Mouse (Mus musculus) neural tube, embryonic 14.5 days (tissue): Measurements from ENCODE around the gene Vps52. TPM values are rescaled to one million over a fixed set of nuclear protein-coding genes. Genes with fewer than 3 reads are reported as not detected.

Experiments used
- ATAC-seq: fragments of 200-750 bp; cut with Nextera tagmentation; 2 replicates; pipeline ENCODE4 v1.8.0; 2017; ENCODE audit warnings: low read depth, mild to moderate bottlenecking, moderate TSS enrichment, moderate library complexity
- H3K27ac ChIP-seq: fragments of 300-500 bp; sonication (generic); 2 replicates; pipeline ENCODE4 v1.5.1; 2014; ENCODE audit warnings: low read depth, mild to moderate bottlenecking, control low read depth, low read length, moderate library complexity, mixed read lengths
- H3K27me3 ChIP-seq: fragments of 300-500 bp; sonication (generic); 2 replicates; pipeline ENCODE4 v1.6.1; 2014; ENCODE audit warnings: low read length; ENCODE audit not compliant: control insufficient read depth, insufficient read depth
- H3K36me3 ChIP-seq: fragments of 300-500 bp; sonication (generic); 2 replicates; pipeline ENCODE4 v1.6.1; 2014; ENCODE audit warnings: low read length, mixed read lengths; ENCODE audit not compliant: control insufficient read depth, insufficient read depth
- H3K4me1 ChIP-seq: fragments of 300-500 bp; sonication (generic); 2 replicates; pipeline ENCODE4 v1.6.1; 2014; ENCODE audit warnings: low read length; ENCODE audit not compliant: control insufficient read depth, insufficient read depth
- H3K4me2 ChIP-seq: fragments of 300-500 bp; sonication (generic); 2 replicates; pipeline ENCODE4 v1.6.1; 2014; ENCODE audit warnings: mild to moderate bottlenecking, low read depth, low read length, control low read depth
- H3K4me3 ChIP-seq: fragments of 300-500 bp; sonication (generic); 2 replicates; pipeline ENCODE4 v1.5.1; 2014; ENCODE audit warnings: low read depth, low read length, control low read depth, mixed read lengths
- H3K9ac ChIP-seq: fragments of 300-500 bp; sonication (generic); replicated peaks from 2 replicates; pipeline ENCODE4 v1.6.1; 2014; ENCODE audit warnings: low read depth, mild to moderate bottlenecking, control low read depth, low read length, mixed read lengths
- H3K9me3 ChIP-seq: fragments of 300-500 bp; sonication (generic); 2 replicates; pipeline ENCODE4 v1.6.1; 2016; ENCODE audit warnings: low read length; ENCODE audit not compliant: control insufficient read depth
- WGBS: fragments of 180-500 bp; shearing (Covaris S2); extraction: QIAGEN DNeasy Blood & Tissue Kit; methylation state at CpG from one replicate; pipeline ENCODE4 v1.1.7; 2014; 5-methylcytosine and 5-hydroxymethylcytosine counted together
- polyA plus RNA-seq: library from polyadenylated mRNA; unstranded; fragments of >200 nt; fragmentation: Nextera tagmentation; extraction: Ambion mirVana; gene quantifications from 2 replicates; pipeline ENCODE4 v1.2.1, GENCODE M21; 2014

The Vps52 gene
- 57.9 and 59.9 TPM in 2 replicates for polyA plus RNA-seq

DNA sequence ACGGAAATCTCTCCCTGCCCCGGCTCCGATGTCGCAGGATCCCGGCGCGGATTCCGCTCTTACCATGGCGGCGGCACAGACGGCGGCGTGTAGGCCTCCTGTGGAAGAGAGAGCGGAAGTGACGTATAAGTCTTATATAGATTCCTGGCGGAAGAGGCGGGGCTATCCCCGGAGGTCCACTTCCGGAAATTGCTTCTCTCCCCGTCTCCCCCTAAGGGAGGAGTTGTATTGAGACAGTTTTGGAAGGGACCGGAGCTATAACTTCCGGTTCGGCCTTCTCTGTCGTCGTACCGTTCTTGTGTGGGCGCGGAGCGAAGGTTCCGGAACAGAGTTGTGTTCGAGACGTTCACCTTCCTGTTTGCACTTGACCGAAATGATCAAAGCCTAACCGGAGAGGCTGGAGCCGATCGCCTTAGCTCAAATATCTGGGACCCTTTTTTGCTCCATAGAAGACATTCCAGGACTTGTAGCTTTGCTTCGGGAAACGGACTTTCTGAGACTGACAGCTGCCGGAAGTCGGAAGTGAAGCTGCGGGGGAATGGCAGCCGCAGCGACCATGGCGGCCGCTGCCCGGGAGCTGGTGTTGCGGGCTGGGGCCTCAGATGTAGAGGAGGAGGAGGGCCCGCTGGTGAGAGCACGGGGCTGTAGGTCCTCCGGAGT is at the start of gene Vps52, which contains the start of gene Rps18:
Gene Vps52 (plus strand): TSS at position 258 of the 660 bp plus-strand sequence.
Gene Rps18 (minus strand): TSS at position 447 of the 660 bp plus-strand sequence.
- Histone ChIP-seq H3K9me3 (no peaks in the 10 kb centered on the region), H3K27ac (peak within 1 kb of the TSS; percentile 91), H3K4me3 (peak within 1 kb of the TSS; percentile 96), H3K36me3 (peaks cover 30% of the 10 kb centered on the region), H3K9ac (peak within 1 kb of the TSS; percentile 91), H3K27me3 (no peaks in the 10 kb centered on the region), H3K4me1 (peaks cover 31% of the 10 kb centered on the region), H3K4me2 (peak within 1 kb of the TSS; percentile 98)
- ATAC-seq = peak; percentile 90
- WGBS = under 1% methylated on average over 50 of the region's 50 CpGs

DNA sequence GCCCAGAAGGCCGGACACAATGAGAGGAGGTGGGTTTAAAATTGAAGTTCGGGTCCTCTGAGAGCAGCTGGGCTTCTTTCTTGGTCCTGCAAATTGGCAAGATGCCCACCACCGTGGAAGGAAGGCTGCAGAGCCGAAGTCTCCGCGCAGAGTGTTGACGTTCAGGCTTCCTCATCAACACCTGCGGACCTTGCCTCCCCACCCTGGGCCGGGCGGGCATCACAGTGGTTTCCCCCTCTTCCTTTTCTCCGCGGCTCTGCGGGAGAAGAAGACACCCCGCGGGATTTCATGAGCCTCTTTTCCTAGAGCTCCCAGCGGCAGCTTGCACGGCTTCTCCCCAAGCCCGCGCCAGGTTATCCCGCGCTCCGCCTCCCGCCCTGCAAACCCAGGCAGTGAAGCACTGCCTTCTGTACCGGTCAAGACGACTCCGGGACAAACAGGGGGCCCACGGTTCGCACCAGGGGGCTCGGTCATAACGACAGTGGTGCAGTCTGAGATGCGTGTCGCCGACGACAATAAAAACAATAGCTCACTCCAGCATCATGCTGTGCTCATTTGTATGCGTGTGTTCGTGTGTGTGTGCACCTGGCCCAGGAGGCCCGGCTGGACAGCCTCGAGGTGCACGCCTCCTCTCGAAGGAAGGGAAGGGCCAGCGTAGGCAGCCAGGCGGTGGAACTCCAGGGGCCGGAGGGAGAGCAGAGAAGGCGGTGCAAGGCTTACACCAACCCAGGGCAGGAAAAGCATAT is 47.1 kb upstream of the Vps52 start:
- peak overlapping the region; percentile 84 for H3K9ac ChIP-seq
- WGBS = under 1% methylated on average over 43 of the region's 44 CpGs
- peak overlapping the region; percentile 83 for H3K4me3 ChIP-seq
- peaks cover 14% of the 10 kb centered on the region; the same call in 1 of the 2 replicates for H3K4me1 ChIP-seq
- no peaks in the 10 kb centered on the region for H3K9me3 ChIP-seq
- peak; percentile 13 for ATAC-seq
- H3K4me2 ChIP-seq = peak overlapping the region; percentile 58
- H3K27me3 ChIP-seq = no peaks in the 10 kb centered on the region
- H3K36me3 ChIP-seq = peaks cover 19% of the 10 kb centered on the region
- H3K27ac ChIP-seq = peak overlapping the region; percentile 78

DNA sequence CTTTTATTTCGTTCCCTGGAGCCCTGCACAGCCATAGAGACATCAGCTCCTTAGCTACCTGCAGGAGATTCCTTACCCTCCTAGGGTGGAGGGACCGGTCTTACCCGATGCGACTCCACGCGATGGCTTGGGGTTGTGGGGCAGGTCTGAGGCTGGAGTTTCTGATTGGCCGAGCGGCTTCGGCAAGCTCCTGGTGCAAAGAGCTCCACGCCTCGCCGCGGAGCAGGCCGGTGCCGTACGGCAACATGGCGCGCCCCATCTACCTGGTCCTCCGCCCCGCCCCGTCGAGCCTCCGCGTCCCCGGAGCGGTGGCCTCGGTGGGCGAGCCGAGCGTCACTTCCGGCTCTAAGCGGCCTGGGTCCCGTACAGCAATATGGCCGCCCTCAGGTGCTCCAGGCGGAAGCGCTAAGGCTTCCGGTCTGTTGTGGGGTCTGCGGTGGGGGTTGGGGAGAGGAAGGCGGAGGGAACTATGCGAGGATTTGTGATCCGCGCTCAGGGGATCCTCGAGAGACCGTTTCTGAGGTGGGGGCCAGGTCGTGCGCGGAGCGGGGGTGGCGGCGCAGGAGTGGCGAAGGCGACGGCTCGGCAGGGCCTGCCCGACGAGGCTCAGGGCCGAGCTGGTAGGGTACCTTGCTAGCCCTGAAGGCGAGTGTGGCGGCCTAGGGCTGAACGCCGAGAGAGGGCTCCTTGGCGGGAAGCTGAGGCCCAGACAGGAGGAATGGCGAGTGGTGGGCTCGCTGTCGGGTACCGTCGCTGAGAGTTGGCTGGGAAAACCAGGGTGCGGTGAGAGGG is 46.3 kb upstream of the Vps52 start, which contains the start of gene Daxx:
Gene Daxx (plus strand): TSS at position 338 of the 792 bp plus-strand sequence.
- peak; percentile 96 for ATAC-seq
- Histone ChIP-seq H3K9me3 (no peaks in the 10 kb centered on the region), H3K4me2 (peak within 1 kb of the TSS; percentile 58), H3K27ac (peak within 1 kb of the TSS; percentile 78), H3K9ac (peak within 1 kb of the TSS; percentile 84), H3K27me3 (no peaks in the 10 kb centered on the region), H3K4me1 (peaks cover 14% of the 10 kb centered on the region; the same call in 1 of the 2 replicates), H3K36me3 (peaks cover 26% of the 10 kb centered on the region), H3K4me3 (peak within 1 kb of the TSS; percentile 83)
- under 1% methylated on average over 61 of the region's 68 CpGs for WGBS

DNA sequence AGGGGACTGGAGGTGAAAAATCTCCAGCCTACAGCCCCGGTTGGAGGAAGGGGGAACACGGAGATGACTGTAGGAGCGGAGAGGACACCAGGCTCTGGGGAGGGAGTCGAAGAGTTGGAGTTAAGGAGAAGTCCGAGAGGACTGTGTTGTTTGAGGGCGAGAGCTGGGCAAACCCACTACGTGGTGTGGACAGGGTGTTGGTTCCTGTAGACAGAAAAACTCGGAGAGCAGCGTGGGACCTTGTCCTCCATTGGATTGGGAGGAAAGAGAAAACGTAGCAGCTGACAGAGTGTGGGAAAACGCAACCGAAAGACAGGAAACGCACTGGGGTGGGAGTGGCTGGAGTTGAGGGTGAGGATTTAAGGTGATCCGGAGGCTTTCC is 45.8 kb upstream of the Vps52 start:
- ATAC-seq = peak; percentile 1; the same call in 1 of the 2 replicates
- H3K27me3 ChIP-seq = no peaks in the 10 kb centered on the region
- 2% methylated on average over 14 of the region's 14 CpGs for WGBS

DNA sequence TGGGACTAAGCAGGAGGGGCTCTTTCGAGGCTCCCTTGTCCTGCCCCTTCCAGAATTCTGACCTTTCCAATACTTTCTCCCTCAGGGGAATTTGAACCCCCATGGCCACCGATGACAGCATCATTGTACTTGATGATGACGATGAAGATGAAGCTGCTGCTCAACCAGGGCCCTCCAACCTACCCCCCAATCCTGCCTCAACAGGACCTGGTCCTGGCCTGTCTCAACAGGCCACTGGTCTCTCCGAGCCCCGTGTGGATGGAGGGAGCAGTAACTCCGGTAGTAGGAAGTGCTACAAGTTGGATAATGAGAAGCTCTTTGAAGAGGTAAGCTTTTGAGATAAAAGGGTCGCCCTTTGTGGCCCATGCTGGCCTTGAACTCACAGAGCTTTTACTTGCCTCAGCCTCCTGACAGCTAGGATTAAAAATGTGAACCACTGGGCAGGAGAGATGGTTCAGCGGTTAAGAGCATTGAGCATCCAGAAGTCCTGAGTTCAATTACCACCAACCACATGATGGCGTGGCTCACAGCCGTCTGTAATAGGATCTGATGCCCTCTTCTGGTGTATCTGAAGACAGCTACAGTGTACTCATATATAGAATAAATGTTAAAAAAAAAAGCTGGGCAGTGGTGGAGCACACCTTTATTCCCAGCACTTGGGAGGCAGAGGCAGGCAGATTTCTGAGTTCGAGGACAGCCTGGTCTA is 45.1 kb upstream of the Vps52 start:
- no peaks in the 10 kb centered on the region for H3K27me3 ChIP-seq
- peak overlapping the region; percentile 84; the same call in 1 of the 2 replicates for H3K9ac ChIP-seq
- peaks cover 26% of the 10 kb centered on the region for H3K36me3 ChIP-seq
- no peaks in the 10 kb centered on the region for H3K9me3 ChIP-seq
- H3K4me3 ChIP-seq = peak overlapping the region; percentile 83; the same call in 1 of the 2 replicates
- H3K4me1 ChIP-seq = peaks cover 14% of the 10 kb centered on the region; the same call in 1 of the 2 replicates
- peak overlapping the region; percentile 58 for H3K4me2 ChIP-seq
- no peak for ATAC-seq
- WGBS = 60% methylated on average over 11 of the region's 11 CpGs
- H3K27ac ChIP-seq = no peak overlapping the region

More for the DNA sequence above, 45.8 kb upstream of the Vps52 start:
- Histone ChIP-seq H3K4me2 (peak overlapping the region; percentile 58), H3K27ac (peak overlapping the region; percentile 78), H3K36me3 (peaks cover 26% of the 10 kb centered on the region), H3K9me3 (no peaks in the 10 kb centered on the region), H3K4me3 (peak overlapping the region; percentile 83), H3K4me1 (peaks cover 14% of the 10 kb centered on the region; the same call in 1 of the 2 replicates), H3K9ac (peak overlapping the region; percentile 84)

DNA sequence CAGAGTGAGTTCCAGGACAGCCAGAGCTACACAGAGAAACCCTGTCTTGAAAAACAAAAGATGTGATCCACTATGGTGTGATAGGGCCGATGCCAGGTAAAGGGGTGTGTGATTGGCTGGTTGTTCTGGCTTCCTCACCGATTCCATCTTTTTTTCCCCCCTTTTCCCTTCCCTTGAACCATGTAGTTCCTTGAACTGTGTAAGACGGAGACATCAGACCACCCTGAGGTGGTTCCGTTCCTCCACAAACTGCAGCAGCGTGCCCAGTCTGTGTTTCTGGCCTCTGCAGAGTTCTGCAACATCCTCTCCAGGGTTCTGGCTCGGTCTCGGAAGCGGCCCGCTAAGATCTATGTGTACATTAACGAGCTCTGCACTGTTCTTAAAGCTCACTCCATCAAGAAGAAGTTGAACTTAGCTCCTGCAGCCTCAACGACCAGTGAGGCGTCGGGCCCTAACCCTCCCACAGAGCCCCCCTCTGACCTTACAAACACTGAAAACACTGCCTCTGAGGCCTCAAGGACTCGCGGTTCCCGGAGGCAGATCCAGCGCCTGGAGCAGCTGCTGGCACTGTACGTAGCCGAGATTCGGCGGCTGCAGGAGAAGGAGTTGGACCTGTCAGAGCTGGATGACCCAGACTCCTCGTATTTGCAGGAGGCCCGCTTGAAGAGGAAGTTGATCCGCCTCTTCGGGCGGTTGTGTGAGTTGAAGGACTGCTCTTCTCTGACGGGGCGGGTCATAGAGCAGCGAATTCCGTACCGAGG is 44.4 kb upstream of the Vps52 start:
- Histone ChIP-seq H3K9ac (no peak overlapping the region), H3K36me3 (peaks cover 26% of the 10 kb centered on the region), H3K27ac (no peak overlapping the region), H3K4me2 (no peak overlapping the region), H3K4me3 (no peak overlapping the region), H3K9me3 (no peaks in the 10 kb centered on the region), H3K27me3 (no peaks in the 10 kb centered on the region), H3K4me1 (peaks cover 14% of the 10 kb centered on the region; the same call in 1 of the 2 replicates)
- ATAC-seq = no peak
- 95% methylated on average over 31 of the region's 31 CpGs for WGBS

DNA sequence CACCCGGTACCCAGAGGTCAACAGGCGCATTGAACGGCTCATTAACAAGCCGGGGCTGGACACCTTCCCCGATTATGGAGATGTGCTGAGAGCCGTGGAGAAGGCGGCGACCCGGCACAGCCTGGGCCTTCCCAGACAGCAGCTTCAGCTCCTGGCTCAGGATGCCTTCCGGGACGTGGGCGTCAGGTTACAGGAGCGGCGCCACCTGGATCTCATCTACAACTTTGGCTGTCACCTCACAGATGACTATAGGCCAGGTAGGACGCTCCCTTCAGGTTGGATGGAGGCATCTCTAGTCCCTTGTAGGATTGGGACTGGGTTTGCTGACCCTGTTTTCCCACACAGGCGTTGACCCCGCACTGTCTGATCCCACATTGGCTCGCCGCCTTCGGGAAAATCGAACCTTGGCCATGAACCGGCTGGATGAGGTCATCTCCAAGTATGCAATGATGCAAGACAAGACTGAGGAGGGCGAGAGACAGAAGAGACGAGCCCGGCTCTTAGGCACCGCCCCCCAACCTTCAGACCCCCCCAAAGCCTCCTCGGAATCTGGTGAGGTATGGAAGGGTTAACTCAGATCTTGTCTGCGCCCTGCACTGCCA is 43.7 kb upstream of the Vps52 start:
- Histone ChIP-seq H3K27ac (no peak overlapping the region), H3K4me3 (no peak overlapping the region), H3K9me3 (no peaks in the 10 kb centered on the region), H3K4me2 (no peak overlapping the region), H3K27me3 (no peaks in the 10 kb centered on the region), H3K4me1 (peaks cover 18% of the 10 kb centered on the region), H3K36me3 (peaks cover 26% of the 10 kb centered on the region), H3K9ac (no peak overlapping the region)
- 95% methylated on average over 28 of the region's 28 CpGs for WGBS
- ATAC-seq = no peak
